Mouse (Mus musculus) megakaryocyte, embryonic 14.5 days (primary cell): Measurements from ENCODE around the gene Galnt2.

Source experiments
- FLI1 ChIP-seq: IDR thresholded peaks from 2 replicates; pipeline ENCODE4 v1.6.1; 2012; ENCODE audit warnings: low read length, inconsistent platforms, mixed read lengths
- GATA1 ChIP-seq: IDR thresholded peaks from 3 replicates; pipeline ENCODE4 v1.6.1; 2012; ENCODE audit warnings: mixed read lengths, low read length, inconsistent platforms, borderline replicate concordance

DNA sequence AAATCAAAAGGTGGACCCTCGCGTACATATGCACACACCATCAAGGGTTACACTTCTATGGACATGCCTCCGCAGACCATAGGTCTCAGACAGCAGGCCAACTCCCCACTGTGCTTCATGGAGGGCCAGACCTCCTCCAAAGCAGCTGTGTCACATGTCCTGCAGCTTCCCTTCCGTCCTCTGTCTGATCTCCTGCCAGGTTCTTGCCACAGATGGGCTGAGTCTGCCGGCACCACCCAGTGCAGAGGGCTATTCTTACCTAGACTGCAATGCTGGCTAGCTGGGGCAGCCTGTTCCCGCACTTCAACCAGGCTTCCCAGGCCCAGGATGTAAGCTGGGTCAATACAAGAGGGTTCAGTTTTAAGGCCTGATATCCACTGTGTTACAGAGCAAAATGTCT, 144.0 kb downstream of the Galnt2 start:
- TF ChIP-seq GATA1 (no peak), FLI1 (no peak)
